Mouse (Mus musculus) forebrain, embryonic 12.5 days (tissue): ENCODE measurements at regions not wholly inside any gene's neighbourhood (a gene's known extent, or its start where the extent isn't known, plus 50 kb on each side); places are given as distances from the start of the nearest gene placed in this dataset.
A peak's percentile ranks its signal among the peaks of the same experiment; 100 is the strongest.

ENCODE experiments used
- ATAC-seq: fragments of 200-750 bp; cut with Nextera tagmentation; 2 replicates; pipeline ENCODE4 v1.8.0; 2017; ENCODE audit warnings: moderate TSS enrichment; ENCODE audit not compliant: low FRiP score
- H3K27ac ChIP-seq: fragments of 300-500 bp; sonication (generic); 2 replicates; pipeline ENCODE4 v1.5.1; 2016; ENCODE audit warnings: mild to moderate bottlenecking
- H3K27me3 ChIP-seq: fragments of 300-500 bp; sonication (generic); 2 replicates; pipeline ENCODE4 v1.6.1; 2016; ENCODE audit warnings: mild to moderate bottlenecking
- H3K36me3 ChIP-seq: fragments of 300-500 bp; sonication (generic); replicated peaks from 2 replicates; pipeline ENCODE4 v1.6.1; 2016; ENCODE audit warnings: mild to moderate bottlenecking
- H3K4me1 ChIP-seq: fragments of 300-500 bp; sonication (generic); 2 replicates; pipeline ENCODE4 v1.6.1; 2016
- H3K4me2 ChIP-seq: fragments of 300-500 bp; sonication (generic); 2 replicates; pipeline ENCODE4 v1.6.1; 2016; ENCODE audit warnings: mild to moderate bottlenecking, moderate library complexity
- H3K4me3 ChIP-seq: fragments of 300-500 bp; sonication (generic); replicated peaks from 2 replicates; pipeline ENCODE4 v1.5.1; 2016; ENCODE audit warnings: mild to moderate bottlenecking
- H3K9ac ChIP-seq: fragments of 300-500 bp; sonication (generic); 2 replicates; pipeline ENCODE4 v1.6.1; 2016; ENCODE audit warnings: mild to moderate bottlenecking
- H3K9me3 ChIP-seq: fragments of 300-500 bp; sonication (generic); 2 replicates; pipeline ENCODE4 v1.6.1; 2016
- WGBS: fragments of 180-500 bp; shearing (Covaris S2); methylation state at CpG from one replicate; pipeline ENCODE4 v1.1.7; 2016; 5-methylcytosine and 5-hydroxymethylcytosine counted together

- no peak overlapping the region for H3K9ac ChIP-seq
- WGBS: 81% methylated on average over 2 of the region's 2 CpGs
- no peaks in the 10 kb centered on the region for H3K4me1 ChIP-seq
- no peak overlapping the region for H3K27ac ChIP-seq
- no peaks in the 10 kb centered on the region for H3K9me3 ChIP-seq
- H3K36me3 ChIP-seq: no peaks in the 10 kb centered on the region
- no peak for ATAC-seq
- no peak overlapping the region for H3K4me3 ChIP-seq
- no peak overlapping the region for H3K4me2 ChIP-seq
- H3K27me3 ChIP-seq: no peaks in the 10 kb centered on the region
Observed at GRCm38 (mm10) chr3:128575339-128576129, 624.1 kb upstream of the Pitx2 start.

- no peaks in the 10 kb centered on the region for H3K27me3 ChIP-seq
- 87% methylated on average over 3 of the region's 3 CpGs for WGBS
- no peaks in the 10 kb centered on the region for H3K9me3 ChIP-seq
- no peak overlapping the region for H3K4me3 ChIP-seq
- no peaks in the 10 kb centered on the region for H3K4me1 ChIP-seq
- H3K9ac ChIP-seq: no peak overlapping the region
- no peak overlapping the region for H3K27ac ChIP-seq
- H3K36me3 ChIP-seq: no peaks in the 10 kb centered on the region
- H3K4me2 ChIP-seq: no peak overlapping the region
- no peak for ATAC-seq
Observed at GRCm38 (mm10) chr3:128570551-128570950, 629.1 kb upstream of the Pitx2 start.

GRCm38 (mm10) chr3:128565386-128565785, 634.3 kb upstream of the Pitx2 start:
- 77% methylated on average over 8 of the region's 8 CpGs for WGBS
- no peak overlapping the region for H3K4me2 ChIP-seq
- no peak overlapping the region for H3K27ac ChIP-seq
- H3K9me3 ChIP-seq: no peaks in the 10 kb centered on the region
- no peak overlapping the region for H3K4me3 ChIP-seq
- H3K9ac ChIP-seq: no peak overlapping the region
- no peak for ATAC-seq
- H3K36me3 ChIP-seq: no peaks in the 10 kb centered on the region
- no peaks in the 10 kb centered on the region for H3K4me1 ChIP-seq
- no peaks in the 10 kb centered on the region for H3K27me3 ChIP-seq

- H3K9ac ChIP-seq: no peak overlapping the region
- H3K27ac ChIP-seq: peak overlapping the region; percentile 88
- H3K4me1 ChIP-seq: peaks cover 11% of the 10 kb centered on the region; the same call in 1 of the 2 replicates
- peak; percentile 95 for ATAC-seq
- H3K4me2 ChIP-seq: peak overlapping the region; percentile 15; the same call in 1 of the 2 replicates
- no peaks in the 10 kb centered on the region for H3K27me3 ChIP-seq
- WGBS: 22% methylated on average over 9 of the region's 9 CpGs
- no peak overlapping the region for H3K4me3 ChIP-seq
- no peaks in the 10 kb centered on the region for H3K9me3 ChIP-seq
- no peaks in the 10 kb centered on the region for H3K36me3 ChIP-seq
Observed at GRCm38 (mm10) chr3:128546416-128547327, 650.5 kb upstream of the Fam241a start.

GRCm38 (mm10) chr3:128525427-128525826, 629.3 kb upstream of the Fam241a start:
- Histone ChIP-seq H3K4me2 (no peak overlapping the region), H3K27ac (no peak overlapping the region), H3K9ac (no peak overlapping the region), H3K4me1 (peaks cover 6% of the 10 kb centered on the region), H3K36me3 (no peaks in the 10 kb centered on the region), H3K4me3 (no peak overlapping the region), H3K9me3 (no peaks in the 10 kb centered on the region), H3K27me3 (no peaks in the 10 kb centered on the region)
- no peak for ATAC-seq
- WGBS: 75% methylated on average over 4 of the region's 4 CpGs

- WGBS: 64% methylated on average over 7 of the region's 7 CpGs
- Histone ChIP-seq H3K4me1 (peaks cover 19% of the 10 kb centered on the region), H3K4me3 (no peak overlapping the region), H3K9ac (no peak overlapping the region), H3K9me3 (no peaks in the 10 kb centered on the region), H3K4me2 (peak overlapping the region; percentile 15; the same call in 1 of the 2 replicates), H3K27ac (peak overlapping the region; percentile 61; the same call in 1 of the 2 replicates), H3K27me3 (no peaks in the 10 kb centered on the region), H3K36me3 (no peaks in the 10 kb centered on the region)
- peak; percentile 63; the same call in 1 of the 2 replicates for ATAC-seq
Observed at GRCm38 (mm10) chr3:128520671-128521103, 624.6 kb upstream of the Fam241a start.

- 0 out of 2 replicates have a peak overlapping the region, but pooled peaks have one; percentile 61 for H3K27ac ChIP-seq
- H3K4me2 ChIP-seq: peak overlapping the region; percentile 15
- WGBS: 18% methylated on average over 6 of the region's 6 CpGs
Observed at GRCm38 (mm10) chr3:128519913-128520316, 623.8 kb upstream of the Fam241a start.

GRCm38 (mm10) chr3:128518806-128519205, 622.7 kb upstream of the Fam241a start:
- H3K9ac ChIP-seq: no peak overlapping the region
- H3K27ac ChIP-seq: 0 out of 2 replicates have a peak overlapping the region, but pooled peaks have one; percentile 26
- H3K4me1 ChIP-seq: peaks cover 19% of the 10 kb centered on the region
- no peak for ATAC-seq
- WGBS: 53% methylated on average over 4 of the region's 4 CpGs
- H3K36me3 ChIP-seq: no peaks in the 10 kb centered on the region
- no peak overlapping the region for H3K4me2 ChIP-seq
- H3K27me3 ChIP-seq: no peaks in the 10 kb centered on the region
- no peak overlapping the region for H3K4me3 ChIP-seq
- no peaks in the 10 kb centered on the region for H3K9me3 ChIP-seq

More at GRCm38 (mm10) chr3:128519913-128520316, 623.8 kb upstream of the Fam241a start:
- H3K9me3 ChIP-seq: no peaks in the 10 kb centered on the region
- H3K36me3 ChIP-seq: no peaks in the 10 kb centered on the region
- H3K27me3 ChIP-seq: no peaks in the 10 kb centered on the region
- H3K4me3 ChIP-seq: no peak overlapping the region
- H3K9ac ChIP-seq: no peak overlapping the region
- ATAC-seq: peak; percentile 89
- H3K4me1 ChIP-seq: peaks cover 19% of the 10 kb centered on the region

- no peaks in the 10 kb centered on the region for H3K27me3 ChIP-seq
- no peak overlapping the region for H3K27ac ChIP-seq
- H3K4me2 ChIP-seq: no peak overlapping the region
- H3K9ac ChIP-seq: no peak overlapping the region
- ATAC-seq: no peak
- no peaks in the 10 kb centered on the region for H3K36me3 ChIP-seq
- 53% methylated on average over 3 of the region's 3 CpGs for WGBS
- no peaks in the 10 kb centered on the region for H3K4me1 ChIP-seq
- no peak overlapping the region for H3K4me3 ChIP-seq
- no peaks in the 10 kb centered on the region for H3K9me3 ChIP-seq
Observed at GRCm38 (mm10) chr3:128471111-128471510, 575.0 kb upstream of the Fam241a start.

- Histone ChIP-seq H3K9ac (no peak overlapping the region), H3K4me2 (no peak overlapping the region), H3K4me3 (no peak overlapping the region), H3K27me3 (no peaks in the 10 kb centered on the region), H3K9me3 (no peaks in the 10 kb centered on the region), H3K27ac (no peak overlapping the region), H3K4me1 (peaks cover 3% of the 10 kb centered on the region; the same call in 1 of the 2 replicates), H3K36me3 (no peaks in the 10 kb centered on the region)
- ATAC-seq: no peak
Observed at GRCm38 (mm10) chr3:128429706-128430105, 533.6 kb upstream of the Fam241a start.

GRCm38 (mm10) chr3:128415568-128415967, 519.4 kb upstream of the Fam241a start:
- no peaks in the 10 kb centered on the region for H3K9me3 ChIP-seq
- WGBS: 92% methylated on average over 2 of the region's 2 CpGs
- H3K4me2 ChIP-seq: no peak overlapping the region
- H3K27ac ChIP-seq: no peak overlapping the region
- H3K27me3 ChIP-seq: no peaks in the 10 kb centered on the region
- H3K4me3 ChIP-seq: no peak overlapping the region
- 0 out of 2 replicates have a peak, but pooled peaks cover 3% of the 10 kb centered on the region for H3K4me1 ChIP-seq
- H3K36me3 ChIP-seq: no peaks in the 10 kb centered on the region
- no peak overlapping the region for H3K9ac ChIP-seq
- ATAC-seq: no peak

GRCm38 (mm10) chr3:128413481-128413880, 517.4 kb upstream of the Fam241a start:
- Histone ChIP-seq H3K4me3 (no peak overlapping the region), H3K36me3 (no peaks in the 10 kb centered on the region), H3K9ac (no peak overlapping the region), H3K4me1 (0 out of 2 replicates have a peak, but pooled peaks cover 3% of the 10 kb centered on the region), H3K27ac (no peak overlapping the region), H3K4me2 (no peak overlapping the region), H3K27me3 (no peaks in the 10 kb centered on the region), H3K9me3 (no peaks in the 10 kb centered on the region)
- WGBS: 88% methylated on average over 1 of the region's 1 CpGs
- ATAC-seq: no peak
